Mouse (Mus musculus): ENCODE results near the gene Sstr4.

Gene Sstr4

DNA sequence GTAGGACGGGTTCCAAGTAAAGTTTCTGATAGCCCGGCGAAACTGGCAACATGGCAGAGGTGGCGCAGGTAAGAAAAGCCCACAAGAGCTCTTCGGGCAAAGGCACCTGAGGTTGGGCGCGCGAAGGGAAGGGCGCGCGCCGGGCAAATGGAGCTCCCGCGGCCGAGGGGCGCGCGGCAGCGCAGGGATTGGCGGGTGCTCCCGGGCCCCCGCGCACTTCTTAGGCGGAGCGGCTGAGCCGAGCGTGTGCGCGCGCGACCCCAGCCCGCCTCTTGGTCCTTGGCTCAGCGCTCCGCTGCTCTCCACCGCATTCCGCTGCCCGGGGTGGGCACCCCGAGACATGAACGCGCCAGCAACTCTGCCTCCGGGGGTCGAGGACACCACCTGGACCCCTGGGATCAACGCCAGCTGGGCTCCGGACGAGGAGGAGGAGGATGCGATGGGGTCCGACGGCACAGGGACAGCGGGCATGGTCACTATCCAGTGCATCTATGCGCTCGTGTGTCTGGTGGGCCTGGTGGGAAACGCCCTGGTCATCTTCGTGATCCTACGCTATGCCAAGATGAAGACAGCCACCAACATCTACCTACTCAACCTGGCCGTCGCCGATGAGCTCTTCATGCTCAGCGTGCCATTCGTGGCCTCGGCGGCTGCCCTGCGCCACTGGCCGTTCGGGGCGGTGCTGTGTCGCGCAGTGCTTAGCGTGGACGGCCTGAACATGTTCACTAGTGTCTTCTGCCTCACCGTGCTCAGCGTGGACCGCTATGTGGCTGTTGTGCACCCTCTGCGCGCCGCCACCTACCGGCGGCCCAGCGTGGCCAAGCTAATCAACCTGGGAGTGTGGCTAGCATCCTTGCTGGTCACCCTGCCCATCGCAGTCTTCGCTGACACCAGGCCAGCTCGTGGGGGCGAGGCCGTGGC is at the start of gene Sstr4:
TSS of gene Sstr4 (plus strand) at position 214 of the 921 bp plus-strand sequence.
- TF ChIP-seq GATA4 (IDR thresholded peaks at IDR 0.05; ENCODE audit: insufficient replicate concordance, low read length) = no peak

GRCm38 (mm10) chr2:148345373-148345772 is 49.8 kb upstream of the Sstr4 start:
- TF ChIP-seq GATA4 (IDR thresholded peaks at IDR 0.05; ENCODE audit: insufficient replicate concordance, low read length) = no peak

GRCm38 (mm10) chr2:148346976-148347375 is 48.2 kb upstream of the Sstr4 start:
- TF ChIP-seq GATA4 (IDR thresholded peaks at IDR 0.05; ENCODE audit: insufficient replicate concordance, low read length) = no peak

DNA sequence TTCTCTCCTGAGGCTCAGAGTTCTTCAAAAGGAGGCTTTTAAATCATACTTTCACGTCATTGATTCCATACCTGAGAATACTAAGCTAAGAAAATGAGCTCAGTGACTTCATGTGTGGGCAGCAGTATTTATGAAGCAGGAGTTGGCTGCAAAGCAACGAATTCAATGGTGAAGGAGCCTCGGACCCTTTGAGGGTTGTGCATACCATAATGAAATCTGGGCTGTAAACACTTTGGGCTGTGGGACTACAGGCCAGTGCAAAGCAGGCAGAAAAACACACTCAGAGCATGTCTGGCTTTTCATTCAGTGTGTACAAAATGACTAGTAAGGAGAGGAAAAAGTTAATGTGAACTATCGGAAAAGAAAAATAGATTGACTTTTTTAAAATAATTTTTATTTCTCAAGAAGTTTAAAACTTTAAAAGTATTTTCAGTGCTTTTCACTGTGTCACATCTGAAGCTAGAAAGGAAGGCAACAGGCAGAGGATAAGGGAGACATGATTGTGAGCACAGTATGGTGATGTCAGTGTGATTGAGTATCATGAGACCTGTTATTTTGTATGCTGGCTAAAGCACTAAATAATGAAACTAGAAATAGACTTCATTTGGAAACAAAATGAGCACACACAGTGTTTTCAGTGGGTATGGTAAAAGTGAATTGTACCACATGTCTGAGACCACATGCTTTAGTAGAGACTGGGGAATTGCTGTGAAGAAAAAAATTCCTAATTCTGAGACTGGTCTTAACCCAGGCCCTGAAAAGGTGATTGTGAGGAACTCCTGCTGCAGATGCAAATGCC is 45.4 kb upstream of the Sstr4 start:
- no peak for TF ChIP-seq GATA4 (IDR thresholded peaks at IDR 0.05; ENCODE audit: insufficient replicate concordance, low read length)

- TF ChIP-seq GATA4 (IDR thresholded peaks at IDR 0.05; ENCODE audit: insufficient replicate concordance, low read length) = no peak
Observed at GRCm38 (mm10) chr2:148350460-148350859, 44.7 kb upstream of the Sstr4 start.

DNA sequence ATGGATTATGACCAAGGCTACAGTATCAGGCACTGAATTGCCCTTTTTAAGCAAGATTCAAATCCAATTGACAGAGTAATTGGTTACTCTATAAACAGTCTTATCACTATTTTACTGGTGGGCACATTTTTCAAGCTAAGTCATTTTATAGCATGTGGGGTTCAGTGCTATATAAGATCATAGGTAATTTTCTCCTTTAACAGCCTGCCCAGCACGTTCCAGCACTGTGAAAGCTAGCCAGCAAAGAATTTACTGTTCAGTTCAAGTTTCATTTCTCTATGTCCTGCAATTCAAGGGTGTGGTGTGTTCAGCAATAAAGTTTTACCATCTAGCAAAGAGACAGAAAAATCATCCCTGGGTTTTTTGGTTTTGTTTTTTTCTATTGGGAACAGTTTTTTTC is 42.5 kb upstream of the Sstr4 start:
- no peak for TF ChIP-seq GATA4 (IDR thresholded peaks at IDR 0.05; ENCODE audit: insufficient replicate concordance, low read length)

GRCm38 (mm10) chr2:148357145-148357544 is 38.0 kb upstream of the Sstr4 start:
- TF ChIP-seq GATA4 (IDR thresholded peaks at IDR 0.05; ENCODE audit: insufficient replicate concordance, low read length) = no peak

DNA sequence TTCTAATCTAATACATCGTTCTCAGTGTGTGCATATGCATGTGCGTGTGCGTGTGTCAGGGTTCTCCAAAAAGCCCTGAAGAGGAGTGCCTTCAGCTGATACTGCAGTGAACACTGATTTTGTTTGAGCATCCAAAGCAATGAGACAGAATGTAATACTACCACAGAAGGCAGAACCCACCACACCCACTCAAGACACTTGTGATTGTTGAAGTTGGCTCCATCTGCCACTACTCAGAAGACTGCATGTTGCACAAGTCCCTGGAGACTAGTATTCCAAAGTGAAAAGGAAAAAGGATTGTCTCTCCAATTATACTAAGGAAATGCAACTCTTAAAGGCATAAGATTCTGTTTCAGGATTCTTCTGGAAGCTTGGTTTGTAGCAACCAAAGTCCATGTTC is 30.6 kb upstream of the Sstr4 start:
- TF ChIP-seq GATA4 (IDR thresholded peaks at IDR 0.05; ENCODE audit: insufficient replicate concordance, low read length) = no peak

- TF ChIP-seq GATA4 (IDR thresholded peaks at IDR 0.05; ENCODE audit: insufficient replicate concordance, low read length) = no peak
Observed at GRCm38 (mm10) chr2:148365227-148365626, 29.9 kb upstream of the Sstr4 start.

- TF ChIP-seq GATA4 (IDR thresholded peaks at IDR 0.05; ENCODE audit: insufficient replicate concordance, low read length) = no peak
Observed at GRCm38 (mm10) chr2:148371743-148372630, 23.2 kb upstream of the Sstr4 start.

- TF ChIP-seq GATA4 (IDR thresholded peaks at IDR 0.05; ENCODE audit: insufficient replicate concordance, low read length) = no peak
Observed at GRCm38 (mm10) chr2:148373602-148374071, 21.5 kb upstream of the Sstr4 start.

DNA sequence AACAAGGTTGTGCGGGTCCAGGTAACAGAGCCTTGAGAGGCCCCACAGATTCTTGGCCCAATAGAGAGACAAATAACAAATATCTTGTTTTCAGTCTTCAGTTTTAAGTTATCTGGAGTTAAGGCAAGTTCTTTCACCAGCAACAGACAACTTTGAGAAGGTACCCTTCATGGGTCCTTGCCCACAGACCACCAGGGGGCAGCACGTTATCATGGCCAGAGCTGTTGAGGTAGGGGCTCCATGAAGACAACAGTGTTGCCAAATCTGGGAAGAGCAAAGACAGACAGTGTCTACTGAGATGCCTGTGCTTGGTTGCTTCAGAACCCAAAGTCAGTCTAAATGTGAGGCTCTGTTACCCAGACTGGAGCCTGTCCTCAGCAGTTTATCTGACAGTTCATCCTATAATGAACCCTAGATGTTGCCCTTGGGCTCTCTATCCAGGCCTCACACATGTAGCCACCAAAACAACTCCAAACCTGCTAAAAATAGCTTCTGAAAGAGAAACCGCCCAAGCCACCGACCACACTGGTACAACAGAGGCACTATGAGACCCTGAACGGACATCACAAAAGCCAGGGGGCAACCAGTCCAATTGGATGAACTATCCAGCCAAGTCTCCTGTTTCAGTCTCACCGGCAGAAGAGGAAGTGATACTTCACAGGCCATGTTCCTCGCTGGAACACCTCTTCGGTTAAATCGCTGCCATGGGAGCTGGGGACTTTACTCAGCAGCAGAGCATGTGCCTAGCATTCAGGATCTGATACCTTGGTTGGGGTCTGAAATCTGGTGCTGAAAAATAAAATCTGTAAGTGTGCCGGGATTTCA is 19.6 kb upstream of the Sstr4 start:
- no peak for TF ChIP-seq GATA4 (IDR thresholded peaks at IDR 0.05; ENCODE audit: insufficient replicate concordance, low read length)

GRCm38 (mm10) chr2:148378817-148379342 is 16.3 kb upstream of the Sstr4 start:
- TF ChIP-seq GATA4 (IDR thresholded peaks at IDR 0.05; ENCODE audit: insufficient replicate concordance, low read length) = no peak

GRCm38 (mm10) chr2:148379899-148380413 is 15.2 kb upstream of the Sstr4 start:
- TF ChIP-seq GATA4 (IDR thresholded peaks at IDR 0.05; ENCODE audit: insufficient replicate concordance, low read length) = no peak

Measured in liver, adult (tissue).